Mouse (Mus musculus): ENCODE results near the gene Sephs1. TPM values are rescaled to one million over a fixed set of nuclear protein-coding genes. Genes with fewer than 3 reads are reported as not detected.

Gene Sephs1
- total and polyA plus RNA-seq, 3 experiments, result 36.9 to 40.4 TPM; not detected in 1

DNA sequence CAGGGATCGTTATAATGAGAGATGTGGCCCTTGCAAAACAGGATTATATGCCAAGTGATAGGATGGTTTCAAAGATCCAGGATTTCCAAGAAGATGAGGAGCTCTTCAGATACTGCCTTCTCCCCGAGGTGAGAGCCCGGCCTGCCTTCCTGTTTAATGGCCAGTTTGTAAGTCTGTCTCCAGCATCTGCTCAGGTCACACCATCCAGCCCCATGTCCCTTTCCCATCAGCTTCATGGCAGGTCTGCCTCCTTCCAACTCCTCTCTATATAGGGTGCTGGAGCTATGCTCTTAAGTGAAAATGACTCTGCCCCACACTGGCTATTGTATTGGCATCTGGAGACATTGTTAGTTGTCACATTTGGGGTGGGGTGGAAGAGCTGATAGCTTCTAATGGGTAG lies 46.0 kb downstream of the Sephs1 start:
- TF ChIP-seq E2F4 (IDR thresholded peaks at IDR 0.05; ENCODE audit: borderline replicate concordance, low read depth, low read length) (no peak), HCFC1 (IDR thresholded peaks at IDR 0.05; ENCODE audit: low read depth, low read length) (no peak), MAZ (IDR thresholded peaks at IDR 0.05; ENCODE audit: low read depth, low read length) (no peak), NRF1 (IDR thresholded peaks at IDR 0.05; ENCODE audit: insufficient read depth, low read depth, low read length, poor library complexity, severe bottlenecking) (no peak), ZMIZ1 (IDR thresholded peaks at IDR 0.05; ENCODE audit: low read depth, low read length) (no peak), JUND (IDR thresholded peaks at IDR 0.05; ENCODE audit: low read depth, low read length) (no peak), EP300 (IDR thresholded peaks at IDR 0.05; ENCODE audit: low read depth in 1 of 2, low read length in 2 of 2) (no peak), ELF1 (IDR thresholded peaks at IDR 0.05; ENCODE audit: low read depth, low read length) (no peak), RAD21 (IDR thresholded peaks at IDR 0.05; ENCODE audit: low read depth, low read length) (no peak)
- Histone ChIP-seq H3K27ac (ENCODE audit: control insufficient read depth, low read depth, low read length) (no peak overlapping the region), H3K9ac (ENCODE audit: control insufficient read depth, low read depth, low read length, poor library complexity, severe bottlenecking) (no peak overlapping the region), H3K79me2 (ENCODE audit: control insufficient read depth, insufficient read depth, low read length, poor library complexity) (no peaks in the 10 kb centered on the region), H3K36me3 (ENCODE audit: control insufficient read depth in 1 of 2, insufficient read depth in 2 of 2, low read length in 2 of 2) (no peaks in the 10 kb centered on the region), H3K4me1 (ENCODE audit: control insufficient read depth in 1 of 2, insufficient read depth in 2 of 2, low read length in 2 of 2) (no peaks in the 10 kb centered on the region; a peak in 1 of 4 replicates), H3K9me3 (replicated peaks; ENCODE audit: insufficient read depth, low read length) (no peaks in the 10 kb centered on the region), H3K4me3 (ENCODE audit: control insufficient read depth in 1 of 2, insufficient read depth in 1 of 2, low read depth in 2 of 2, low read length in 2 of 2) (no peak overlapping the region), H3K27me3 (ENCODE audit: control insufficient read depth in 1 of 2, insufficient read depth in 2 of 2, low read length in 2 of 2) (peaks cover 0 to 9% of the 10 kb centered on the region in 2 experiments; a peak in 2 of 4 replicates)
- DNase-seq (ENCODE audit: low read depth, low spot score), result no peak

- Histone ChIP-seq H3K27me3 (ENCODE audit: control insufficient read depth in 1 of 2, insufficient read depth in 2 of 2, low read length in 2 of 2) (peaks cover 0 to 7% of the 10 kb centered on the region in 2 experiments; a peak in 2 of 4 replicates), H3K9ac (ENCODE audit: control insufficient read depth, low read depth, low read length, poor library complexity, severe bottlenecking) (no peak overlapping the region), H3K79me2 (ENCODE audit: control insufficient read depth, insufficient read depth, low read length, poor library complexity) (no peaks in the 10 kb centered on the region), H3K36me3 (ENCODE audit: control insufficient read depth in 1 of 2, insufficient read depth in 2 of 2, low read length in 2 of 2) (no peaks in the 10 kb centered on the region), H3K27ac (ENCODE audit: control insufficient read depth, low read depth, low read length) (no peak overlapping the region), H3K9me3 (replicated peaks; ENCODE audit: insufficient read depth, low read length) (no peaks in the 10 kb centered on the region), H3K4me1 (ENCODE audit: control insufficient read depth in 1 of 2, insufficient read depth in 2 of 2, low read length in 2 of 2) (no peaks in the 10 kb centered on the region), H3K4me3 (ENCODE audit: control insufficient read depth in 1 of 2, insufficient read depth in 1 of 2, low read depth in 2 of 2, low read length in 2 of 2) (no peak overlapping the region)
- TF ChIP-seq ZC3H11A (IDR thresholded peaks at IDR 0.05; ENCODE audit: low read depth, low read length) (no peak), ZNF384 (IDR thresholded peaks at IDR 0.05; ENCODE audit: low read depth, low read length) (no peak), NRF1 (IDR thresholded peaks at IDR 0.05; ENCODE audit: insufficient read depth, low read depth, low read length, poor library complexity, severe bottlenecking) (no peak), MAX (IDR thresholded peaks at IDR 0.05; ENCODE audit: low read length) (no peak), USF2 (IDR thresholded peaks at IDR 0.05; ENCODE audit: borderline replicate concordance in 1 of 2, insufficient read depth in 1 of 2, low read depth in 1 of 2, low read length in 2 of 2) (no peak)
- DNase-seq (ENCODE audit: low read depth, low spot score), result no peak
These were observed 47.9 kb downstream of the Sephs1 start for GRCm38 (mm10) chr2:4929230-4929629.

- Histone ChIP-seq H3K9ac (ENCODE audit: control insufficient read depth, low read depth, low read length, poor library complexity, severe bottlenecking) (no peak overlapping the region), H3K4me1 (ENCODE audit: control insufficient read depth in 1 of 2, insufficient read depth in 2 of 2, low read length in 2 of 2) (no peaks in the 10 kb centered on the region), H3K79me2 (ENCODE audit: control insufficient read depth, insufficient read depth, low read length, poor library complexity) (no peaks in the 10 kb centered on the region), H3K27me3 (ENCODE audit: control insufficient read depth in 1 of 2, insufficient read depth in 2 of 2, low read length in 2 of 2) (peaks cover 0 to 6% of the 10 kb centered on the region in 2 experiments; a peak in 2 of 4 replicates), H3K9me3 (replicated peaks; ENCODE audit: insufficient read depth, low read length) (no peaks in the 10 kb centered on the region), H3K36me3 (ENCODE audit: control insufficient read depth in 1 of 2, insufficient read depth in 2 of 2, low read length in 2 of 2) (no peaks in the 10 kb centered on the region), H3K27ac (ENCODE audit: control insufficient read depth, low read depth, low read length) (no peak overlapping the region), H3K4me3 (ENCODE audit: control insufficient read depth in 1 of 2, insufficient read depth in 1 of 2, low read depth in 2 of 2, low read length in 2 of 2) (no peak overlapping the region)
- TF ChIP-seq CHD1 (IDR thresholded peaks at IDR 0.05; ENCODE audit: low read depth, low read length) (no peak), HCFC1 (IDR thresholded peaks at IDR 0.05; ENCODE audit: low read depth, low read length) (no peak), MEF2A (IDR thresholded peaks at IDR 0.05; ENCODE audit: extremely low read depth, insufficient replicate concordance, low read depth, low read length, poor library complexity, severe bottlenecking) (no peak), BHLHE40 (IDR thresholded peaks at IDR 0.05; ENCODE audit: borderline replicate concordance, low read depth, low read length) (no peak), MYC (IDR thresholded peaks at IDR 0.05; ENCODE audit: low read depth, low read length) (no peak), ELF1 (IDR thresholded peaks at IDR 0.05; ENCODE audit: low read depth, low read length) (no peak), EP300 (IDR thresholded peaks at IDR 0.05; ENCODE audit: low read depth in 1 of 2, low read length in 2 of 2) (no peak), USF1 (IDR thresholded peaks at IDR 0.05; ENCODE audit: low read depth, low read length) (no peak)
- DNase-seq (ENCODE audit: low read depth, low spot score), result no peak
These were observed 53.2 kb downstream of the Sephs1 start for GRCm38 (mm10) chr2:4934516-4934915.
